Mouse (Mus musculus) E14TG2a.4 (cell line): ENCODE measurements around the gene Gm45808.
"Not testable (repeated sequence)": the region's sequence is repeated elsewhere in the genome, so short reads cannot be mapped to it uniquely, and the experiment has no call there.

Source experiments
- H3K27me3 ChIP-seq: 2 replicates; pipeline ENCODE4 v1.6.1; 2014; ENCODE audit warnings: low read length, control low read depth; ENCODE audit not compliant: insufficient read depth
- H3K36me3 ChIP-seq: 2 replicates; pipeline ENCODE4 v1.6.1; 2014; ENCODE audit warnings: low read length, control low read depth; ENCODE audit not compliant: insufficient read depth
- H3K4me1 ChIP-seq: replicated peaks from 2 replicates; pipeline ENCODE4 v1.6.1; 2014; ENCODE audit warnings: low read depth, low read length, control low read depth
- H3K4me3 ChIP-seq: replicated peaks from 2 replicates; pipeline ENCODE4 v1.5.1; 2014; ENCODE audit warnings: mild to moderate bottlenecking, low read length
- H3K9me3 ChIP-seq: 2 replicates; pipeline ENCODE4 v1.6.1; 2014; ENCODE audit warnings: low read length, control low read depth
- CTCF ChIP-seq: conservative IDR thresholded peaks from 2 replicates; pipeline ENCODE4 v1.5.1; 2014; ENCODE audit warnings: low read length
- NANOG ChIP-seq: IDR thresholded peaks from 2 replicates; pipeline ENCODE4 v1.6.1; 2014; ENCODE audit warnings: borderline replicate concordance, low read length, mixed read lengths
- POU5F1 ChIP-seq: IDR thresholded peaks from 2 replicates; pipeline ENCODE4 v1.6.1; 2014; ENCODE audit warnings: low read length, borderline replicate concordance

Gene Gm45808

GRCm38 (mm10) chr7:45492951-45493350, 6.3 kb upstream of the Gm45808 start:
- Histone ChIP-seq H3K9me3 (no peaks in the 10 kb centered on the region), H3K36me3 (peaks cover 60% of the 10 kb centered on the region), H3K27me3 (no peaks in the 10 kb centered on the region), H3K4me3 (no peak overlapping the region), H3K4me1 (peaks cover 75% of the 10 kb centered on the region)
- no peak for TF ChIP-seq NANOG

- H3K4me3 ChIP-seq, result no peak overlapping the region
- H3K36me3 ChIP-seq, result peaks cover 57% of the 10 kb centered on the region
- H3K4me1 ChIP-seq, result peaks cover 81% of the 10 kb centered on the region
- no peaks in the 10 kb centered on the region for H3K27me3 ChIP-seq
- no peaks in the 10 kb centered on the region for H3K9me3 ChIP-seq
- TF ChIP-seq CTCF (no peak), NANOG (no peak), POU5F1 (no peak)
Measured at GRCm38 (mm10) chr7:45492225-45492844, 5.7 kb upstream of the Gm45808 start.

DNA sequence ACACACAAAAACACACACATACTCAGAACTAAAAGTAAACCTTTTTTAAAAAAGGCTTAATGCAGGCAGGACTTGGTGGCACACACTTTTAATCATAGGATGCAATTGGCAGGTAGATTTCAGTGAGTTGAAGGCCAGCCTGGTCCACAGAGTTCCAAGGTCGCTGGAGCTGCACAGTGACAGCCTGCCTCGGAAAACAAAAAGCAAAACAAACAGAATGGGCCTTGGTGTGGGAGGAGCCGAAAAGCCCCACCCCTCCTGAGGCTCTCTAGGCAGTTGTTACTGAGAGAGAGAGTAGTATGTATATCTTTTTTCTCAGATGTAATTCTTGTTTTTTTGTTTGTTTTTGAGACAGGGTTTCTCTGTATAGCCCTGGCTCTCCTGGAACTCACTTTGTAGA, 4.7 kb upstream of the Gm45808 start:
- Histone ChIP-seq H3K4me3 (no peak overlapping the region), H3K9me3 (no peaks in the 10 kb centered on the region), H3K36me3 (peaks cover 58% of the 10 kb centered on the region), H3K4me1 (peaks cover 89% of the 10 kb centered on the region), H3K27me3 (no peaks in the 10 kb centered on the region)
- TF ChIP-seq CTCF, result no peak
- TF ChIP-seq NANOG, result no peak
- TF ChIP-seq POU5F1, result no peak

GRCm38 (mm10) chr7:45490822-45491221, 4.2 kb upstream of the Gm45808 start:
- TF ChIP-seq CTCF, result no peak
- no peak for TF ChIP-seq POU5F1
- TF ChIP-seq NANOG, result no peak
- peaks cover 58% of the 10 kb centered on the region for H3K36me3 ChIP-seq
- no peaks in the 10 kb centered on the region for H3K9me3 ChIP-seq
- no peaks in the 10 kb centered on the region for H3K27me3 ChIP-seq
- H3K4me1 ChIP-seq, result peaks cover 87% of the 10 kb centered on the region
- no peak overlapping the region for H3K4me3 ChIP-seq

DNA sequence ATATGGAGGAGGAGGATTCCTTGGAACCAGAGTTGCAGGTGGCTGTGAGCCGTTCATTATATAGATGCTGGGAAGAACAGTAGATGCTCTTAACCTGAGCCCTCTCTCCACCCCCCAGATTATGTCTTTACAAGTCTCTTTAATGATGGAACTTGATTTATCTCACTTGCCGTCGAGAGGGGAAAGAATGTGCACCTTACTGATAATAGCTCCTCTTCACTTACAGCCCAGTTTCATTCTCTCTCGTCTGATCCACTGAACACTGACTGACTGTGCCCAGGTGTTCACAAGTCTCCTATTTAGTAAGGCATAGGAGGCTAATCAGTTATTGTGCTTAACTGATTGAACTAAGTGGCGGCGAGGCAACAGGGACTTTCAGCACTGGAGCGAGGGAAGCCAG, 3.0 kb upstream of the Gm45808 start:
- TF ChIP-seq NANOG, result no peak
- Histone ChIP-seq H3K36me3 (peaks cover 56% of the 10 kb centered on the region), H3K4me3 (no peak overlapping the region), H3K27me3 (no peaks in the 10 kb centered on the region), H3K4me1 (peaks cover 75% of the 10 kb centered on the region), H3K9me3 (no peaks in the 10 kb centered on the region)

DNA sequence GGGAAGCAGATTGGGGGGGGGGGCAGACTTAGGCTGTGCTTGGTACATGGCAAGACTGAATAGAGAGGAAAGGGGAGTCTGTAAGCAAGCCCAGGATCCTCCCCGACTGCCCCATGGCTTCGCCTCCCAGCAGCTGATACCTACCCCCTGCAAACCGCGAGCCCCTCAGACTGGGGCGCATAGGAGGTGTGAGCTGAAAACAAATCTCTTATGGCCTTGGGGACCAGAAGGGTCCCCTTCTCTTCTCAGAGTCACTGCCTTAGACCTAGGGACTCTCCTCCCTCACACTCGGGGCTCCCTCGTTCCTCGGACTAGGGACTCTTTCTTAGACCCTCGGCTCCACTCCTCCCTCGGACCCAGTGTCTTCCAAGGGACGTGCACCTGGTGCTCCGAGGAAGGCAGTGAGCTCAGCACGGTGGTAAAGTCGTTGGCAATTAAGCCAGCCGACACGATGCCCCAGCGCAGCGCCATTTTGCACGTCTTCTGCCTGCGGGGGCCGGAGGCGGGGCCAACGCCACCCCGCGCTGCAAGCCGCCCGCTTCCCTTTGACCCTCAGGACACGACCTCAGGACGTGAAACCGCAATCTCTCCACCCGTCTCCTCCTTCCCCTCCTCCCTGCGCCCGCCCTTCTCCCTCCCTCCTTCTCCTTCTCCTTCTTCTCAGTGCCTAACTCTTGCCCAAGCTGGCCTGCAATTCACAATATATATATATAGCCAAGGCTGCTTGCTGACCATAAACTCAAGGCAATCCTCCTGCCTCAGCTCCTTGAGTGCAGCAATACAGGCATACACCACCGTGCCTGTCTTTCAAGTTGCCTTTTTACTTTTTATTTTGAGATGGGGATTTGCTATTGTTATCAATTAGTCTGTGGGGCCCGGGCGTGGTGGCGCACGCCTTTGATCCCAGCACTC, 1.9 kb upstream of the Gm45808 start, which contains the start of gene Dhdh:
TSS of gene Dhdh (minus strand) at position 513 of the 912 bp plus-strand sequence.
- no peak for TF ChIP-seq NANOG
- TF ChIP-seq CTCF, result no peak
- TF ChIP-seq POU5F1, result no peak
- Histone ChIP-seq H3K4me1 (peaks cover 64% of the 10 kb centered on the region), H3K36me3 (peaks cover 47% of the 10 kb centered on the region), H3K27me3 (no peaks in the 10 kb centered on the region), H3K4me3 (peak within 1 kb of the TSS; percentile 87), H3K9me3 (no peaks in the 10 kb centered on the region)

GRCm38 (mm10) chr7:45487861-45488292, 1.3 kb upstream of the Gm45808 start:
- peaks cover 59% of the 10 kb centered on the region for H3K4me1 ChIP-seq
- H3K27me3 ChIP-seq, result no peaks in the 10 kb centered on the region
- H3K36me3 ChIP-seq, result peaks cover 47% of the 10 kb centered on the region
- H3K4me3 ChIP-seq, result peak overlapping the region; percentile 87
- TF ChIP-seq POU5F1, result no peak
- no peak for TF ChIP-seq NANOG
- no peak for TF ChIP-seq CTCF
- H3K9me3 ChIP-seq, result no peaks in the 10 kb centered on the region

GRCm38 (mm10) chr7:45486158-45486557, 453 bp downstream of the Gm45808 start:
- no peaks in the 10 kb centered on the region for H3K27me3 ChIP-seq
- TF ChIP-seq NANOG, result no peak
- TF ChIP-seq CTCF, result no peak
- no peak for TF ChIP-seq POU5F1
- peaks cover 42% of the 10 kb centered on the region for H3K36me3 ChIP-seq
- H3K4me1 ChIP-seq, result peaks cover 55% of the 10 kb centered on the region
- no peak overlapping the region for H3K4me3 ChIP-seq
- no peaks in the 10 kb centered on the region for H3K9me3 ChIP-seq

GRCm38 (mm10) chr7:45484985-45485384, 1.6 kb downstream of the Gm45808 start:
- not testable (repeated sequence) for H3K27me3 ChIP-seq, H3K4me3 ChIP-seq, H3K9me3 ChIP-seq
- H3K36me3 ChIP-seq, result peaks cover 46% of the 10 kb centered on the region
- peaks cover 51% of the 10 kb centered on the region for H3K4me1 ChIP-seq
